Mouse (Mus musculus): ENCODE results near the gene Nedd4. TPM values are rescaled to one million over a fixed set of nuclear protein-coding genes. Genes with fewer than 3 reads are reported as not detected.
"Not testable (repeated sequence)": the region's sequence is repeated elsewhere in the genome, so short reads cannot be mapped to it uniquely, and the experiment has no call there.

Nedd4 gene
- polyA plus RNA-seq, 1 experiment, result 78.6 TPM

- TF ChIP-seq CTCF (IDR thresholded peaks at IDR 0.05; ENCODE audit: control insufficient read depth, insufficient read depth, low read length) (no peak), POLR2A (IDR thresholded peaks at IDR 0.05; ENCODE audit: borderline replicate concordance, control insufficient read depth, low read depth, low read length) (no peak)
- Histone ChIP-seq H3K4me3 (replicated peaks; ENCODE audit: control insufficient read depth, low read depth, low read length) (no peak overlapping the region), H3K27ac (ENCODE audit: control insufficient read depth, insufficient read depth, low read depth, low read length, poor library complexity) (no peak overlapping the region), H3K4me1 (ENCODE audit: control insufficient read depth, insufficient read depth, low read length) (no peaks in the 10 kb centered on the region)
Observed at GRCm38 (mm10) chr9:72635134-72635533, 27.0 kb upstream of the Nedd4 start.

- 81% methylated on average over 7 of the region's 7 CpGs for WGBS
- TF ChIP-seq CTCF (IDR thresholded peaks at IDR 0.05; ENCODE audit: control insufficient read depth, insufficient read depth, low read length), result no peak
- TF ChIP-seq POLR2A (IDR thresholded peaks at IDR 0.05; ENCODE audit: borderline replicate concordance, control insufficient read depth, low read depth, low read length), result no peak
- H3K4me3 ChIP-seq (replicated peaks; ENCODE audit: control insufficient read depth, low read depth, low read length), result no peak overlapping the region
- no peak overlapping the region for H3K27ac ChIP-seq (ENCODE audit: control insufficient read depth, insufficient read depth, low read depth, low read length, poor library complexity)
- peaks cover 2% of the 10 kb centered on the region; the same call in 1 of the 2 replicates for H3K4me1 ChIP-seq (ENCODE audit: control insufficient read depth, insufficient read depth, low read length)
Observed at GRCm38 (mm10) chr9:72636547-72636946, 25.6 kb upstream of the Nedd4 start.

GRCm38 (mm10) chr9:72637243-72637642 is 24.9 kb upstream of the Nedd4 start:
- Histone ChIP-seq H3K4me1 (ENCODE audit: control insufficient read depth, insufficient read depth, low read length) (peaks cover 2% of the 10 kb centered on the region; the same call in 1 of the 2 replicates), H3K4me3 (replicated peaks; ENCODE audit: control insufficient read depth, low read depth, low read length) (no peak overlapping the region), H3K27ac (ENCODE audit: control insufficient read depth, insufficient read depth, low read depth, low read length, poor library complexity) (no peak overlapping the region)
- TF ChIP-seq POLR2A (IDR thresholded peaks at IDR 0.05; ENCODE audit: borderline replicate concordance, control insufficient read depth, low read depth, low read length) (no peak), CTCF (IDR thresholded peaks at IDR 0.05; ENCODE audit: control insufficient read depth, insufficient read depth, low read length) (no peak)
- WGBS, result 84% methylated on average over 8 of the region's 8 CpGs

- peaks cover 2% of the 10 kb centered on the region; the same call in 1 of the 2 replicates for H3K4me1 ChIP-seq (ENCODE audit: control insufficient read depth, insufficient read depth, low read length)
- H3K4me3 ChIP-seq (replicated peaks; ENCODE audit: control insufficient read depth, low read depth, low read length), result peak overlapping the region; percentile 25
- WGBS, result 70% methylated on average over 9 of the region's 9 CpGs
- TF ChIP-seq POLR2A (IDR thresholded peaks at IDR 0.05; ENCODE audit: borderline replicate concordance, control insufficient read depth, low read depth, low read length), result no peak
- TF ChIP-seq CTCF (IDR thresholded peaks at IDR 0.05; ENCODE audit: control insufficient read depth, insufficient read depth, low read length), result no peak
- H3K27ac ChIP-seq (ENCODE audit: control insufficient read depth, insufficient read depth, low read depth, low read length, poor library complexity), result peak overlapping the region; percentile 58
Observed at GRCm38 (mm10) chr9:72638951-72639842, 22.9 kb upstream of the Nedd4 start.

- 13% methylated on average over 27 of the region's 27 CpGs for WGBS
Observed at GRCm38 (mm10) chr9:72639843-72640621, 22.1 kb upstream of the Nedd4 start.

GRCm38 (mm10) chr9:72640642-72641041 is 21.5 kb upstream of the Nedd4 start:
- H3K27ac ChIP-seq (ENCODE audit: control insufficient read depth, insufficient read depth, low read depth, low read length, poor library complexity), result peak overlapping the region; percentile 79
- 67% methylated on average over 7 of the region's 7 CpGs for WGBS
- no peak overlapping the region for H3K4me3 ChIP-seq (replicated peaks; ENCODE audit: control insufficient read depth, low read depth, low read length)
- no peak for TF ChIP-seq CTCF (IDR thresholded peaks at IDR 0.05; ENCODE audit: control insufficient read depth, insufficient read depth, low read length)
- no peak for TF ChIP-seq POLR2A (IDR thresholded peaks at IDR 0.05; ENCODE audit: borderline replicate concordance, control insufficient read depth, low read depth, low read length)
- H3K4me1 ChIP-seq (ENCODE audit: control insufficient read depth, insufficient read depth, low read length), result peaks cover 2% of the 10 kb centered on the region; the same call in 1 of the 2 replicates

More at GRCm38 (mm10) chr9:72639843-72640621, 22.1 kb upstream of the Nedd4 start:
- TF ChIP-seq CTCF (IDR thresholded peaks at IDR 0.05; ENCODE audit: control insufficient read depth, insufficient read depth, low read length), result no peak
- TF ChIP-seq POLR2A (IDR thresholded peaks at IDR 0.05; ENCODE audit: borderline replicate concordance, control insufficient read depth, low read depth, low read length), result peak; percentile 52; the same call in 1 of the 2 replicates
- H3K4me1 ChIP-seq (ENCODE audit: control insufficient read depth, insufficient read depth, low read length), result peaks cover 2% of the 10 kb centered on the region; the same call in 1 of the 2 replicates
- peak overlapping the region; percentile 25 for H3K4me3 ChIP-seq (replicated peaks; ENCODE audit: control insufficient read depth, low read depth, low read length)
- peak overlapping the region; percentile 79 for H3K27ac ChIP-seq (ENCODE audit: control insufficient read depth, insufficient read depth, low read depth, low read length, poor library complexity)

- WGBS, result 87% methylated on average over 6 of the region's 6 CpGs
- H3K4me1 ChIP-seq (ENCODE audit: control insufficient read depth, insufficient read depth, low read length), result peaks cover 2% of the 10 kb centered on the region; the same call in 1 of the 2 replicates
- no peak overlapping the region for H3K4me3 ChIP-seq (replicated peaks; ENCODE audit: control insufficient read depth, low read depth, low read length)
- no peak for TF ChIP-seq POLR2A (IDR thresholded peaks at IDR 0.05; ENCODE audit: borderline replicate concordance, control insufficient read depth, low read depth, low read length)
- no peak for TF ChIP-seq CTCF (IDR thresholded peaks at IDR 0.05; ENCODE audit: control insufficient read depth, insufficient read depth, low read length)
- H3K27ac ChIP-seq (ENCODE audit: control insufficient read depth, insufficient read depth, low read depth, low read length, poor library complexity), result no peak overlapping the region
Observed at GRCm38 (mm10) chr9:72641093-72641680, 21.0 kb upstream of the Nedd4 start.

- not testable (repeated sequence) for H3K27ac ChIP-seq (ENCODE audit: control insufficient read depth, insufficient read depth, low read depth, low read length, poor library complexity); H3K4me1 ChIP-seq (ENCODE audit: control insufficient read depth, insufficient read depth, low read length); H3K4me3 ChIP-seq (replicated peaks; ENCODE audit: control insufficient read depth, low read depth, low read length)
- WGBS, result 84% methylated on average over 4 of the region's 4 CpGs
Observed at GRCm38 (mm10) chr9:72642756-72643447, 19.2 kb upstream of the Nedd4 start.

Data from bone marrow, adult 2 months (tissue).